Mouse (Mus musculus) adrenal gland, postnatal 14 days (tissue): ENCODE measurements around the gene Dmrta2. TPM values are rescaled to one million over a fixed set of nuclear protein-coding genes. Genes with fewer than 3 reads are reported as not detected.

Source experiments
- DNase-seq: peaks from one replicate; pipeline ENCODE4 v3.0.0; 2021; ENCODE audit warnings: mixed read lengths
- long read RNA-seq, 2 experiments: library from polyadenylated mRNA; stranded (forward); transcript quantifications; one replicate each; pipeline ENCODE4 v2.0.0; 2021
- total RNA-seq: library from RNA; stranded (reverse); gene quantifications from 2 replicates; pipeline ENCODE4 v1.2.3, GENCODE M21; 2021

Gene Dmrta2
- total RNA-seq = 0.11 and 0.38 TPM in 2 replicates
- long read RNA-seq, experiment 1 = 0 reads
- long read RNA-seq, experiment 2 = 0 reads

DNA sequence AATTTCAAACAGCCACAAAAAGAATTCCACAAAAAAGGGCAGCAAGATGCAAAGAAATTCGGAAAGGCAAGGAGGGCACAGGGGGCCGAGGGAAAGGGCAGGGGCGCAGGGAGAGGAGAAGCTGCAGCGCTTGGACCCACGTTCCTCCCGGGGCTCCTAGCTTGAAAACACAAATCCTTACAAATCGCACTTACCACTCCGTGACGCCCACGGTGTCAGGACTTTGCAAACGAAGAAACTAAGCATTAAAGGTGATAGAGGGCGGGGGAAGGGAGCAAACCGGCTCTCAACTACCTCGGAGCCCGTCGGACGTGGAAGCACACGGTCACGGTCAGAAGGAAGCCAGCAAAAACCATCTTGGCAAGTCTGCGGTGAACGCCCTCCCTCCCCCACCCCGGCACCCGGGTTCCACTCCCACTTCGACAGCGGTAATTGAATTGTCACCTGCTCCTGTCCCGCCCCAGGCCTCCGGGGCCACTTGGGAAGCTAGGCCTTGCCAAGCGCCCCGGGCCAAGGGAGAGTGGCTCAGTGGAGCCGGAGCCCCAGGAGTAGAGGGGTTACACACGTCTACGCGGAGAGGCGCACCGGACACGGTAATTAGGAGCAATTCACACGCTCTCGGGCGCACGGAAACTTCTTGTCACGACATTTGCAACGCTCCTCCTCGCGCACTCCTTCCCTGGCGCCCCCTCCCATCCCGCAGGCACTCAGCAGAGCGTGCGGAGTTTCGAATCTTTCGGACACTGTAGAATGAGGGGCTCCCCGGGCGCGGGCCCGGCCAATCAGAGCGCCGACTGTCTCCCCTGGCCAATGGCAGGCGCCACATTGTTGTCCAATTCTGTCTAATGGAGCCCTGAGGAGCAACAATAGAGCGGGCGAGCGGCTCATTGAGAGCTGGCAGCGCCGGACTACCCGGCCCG lies at the start of gene Dmrta2:
Gene Dmrta2 (plus strand): TSS at position 906 of the 920 bp plus-strand sequence.
- DNase-seq = no peak

- no peak for DNase-seq
Observed at GRCm38 (mm10) chr4:109929058-109929457, 48.8 kb upstream of the Dmrta2 start.

- DNase-seq = no peak
Observed at GRCm38 (mm10) chr4:109930445-109930844, 47.4 kb upstream of the Dmrta2 start.

GRCm38 (mm10) chr4:109930935-109931334 lies 46.9 kb upstream of the Dmrta2 start:
- DNase-seq = no peak

DNA sequence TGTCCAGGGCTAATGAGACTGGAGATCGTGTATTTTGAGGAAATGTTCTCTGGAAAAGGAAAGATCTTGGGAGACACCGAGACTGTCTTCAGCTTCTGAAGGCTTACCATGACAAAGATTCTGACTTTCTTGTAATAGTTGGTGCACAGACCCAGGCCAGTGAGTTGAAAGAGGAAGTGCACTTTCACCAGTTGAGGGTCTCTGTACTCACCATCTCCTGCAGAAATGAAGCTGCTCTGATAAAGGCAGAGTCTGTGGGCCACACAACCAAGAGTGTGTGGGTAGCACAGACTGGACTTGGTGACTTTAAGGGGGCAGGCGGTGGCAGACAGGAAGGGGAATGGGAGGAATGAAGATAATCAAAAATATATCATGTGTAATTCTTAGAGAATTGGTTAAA lies 41.3 kb upstream of the Dmrta2 start:
- no peak for DNase-seq

DNA sequence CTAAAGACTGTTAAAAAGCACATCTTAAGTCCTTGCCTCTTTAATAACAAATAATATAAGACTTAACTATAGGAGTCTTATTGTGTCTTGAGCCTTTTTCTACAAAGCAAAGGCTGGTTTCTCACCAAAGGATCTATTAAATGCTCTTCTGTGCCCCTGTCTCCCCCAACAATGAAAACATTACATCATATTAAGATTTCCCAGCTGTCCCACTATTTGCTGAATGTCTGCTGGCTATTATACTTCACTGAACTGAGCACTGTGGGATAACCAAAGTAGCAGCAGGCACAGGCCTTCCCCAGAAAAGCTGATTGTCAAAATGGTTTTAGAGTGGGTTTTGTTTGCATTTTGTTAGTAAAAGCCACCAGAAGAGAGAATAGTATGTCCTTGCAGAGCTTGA lies 38.6 kb upstream of the Dmrta2 start:
- DNase-seq = no peak

DNA sequence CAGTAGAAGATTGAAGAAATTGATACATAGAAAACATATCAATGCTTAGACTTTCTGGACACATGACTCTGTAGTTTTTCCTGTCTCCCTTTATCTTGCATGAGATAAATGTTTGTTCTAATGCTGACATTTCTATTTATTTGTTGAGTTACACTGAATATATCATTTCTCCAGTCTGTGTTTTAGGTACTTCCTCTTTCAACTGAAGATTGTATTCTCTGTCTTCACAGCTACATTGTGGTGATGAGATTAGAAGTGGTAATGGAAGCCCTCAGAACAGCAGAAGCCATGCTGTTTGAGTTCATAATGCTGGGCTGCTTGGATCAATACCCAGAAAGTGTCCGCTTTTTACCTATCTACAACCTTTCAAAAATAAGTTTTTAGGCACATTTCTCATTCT lies 32.3 kb upstream of the Dmrta2 start:
- no peak for DNase-seq

DNA sequence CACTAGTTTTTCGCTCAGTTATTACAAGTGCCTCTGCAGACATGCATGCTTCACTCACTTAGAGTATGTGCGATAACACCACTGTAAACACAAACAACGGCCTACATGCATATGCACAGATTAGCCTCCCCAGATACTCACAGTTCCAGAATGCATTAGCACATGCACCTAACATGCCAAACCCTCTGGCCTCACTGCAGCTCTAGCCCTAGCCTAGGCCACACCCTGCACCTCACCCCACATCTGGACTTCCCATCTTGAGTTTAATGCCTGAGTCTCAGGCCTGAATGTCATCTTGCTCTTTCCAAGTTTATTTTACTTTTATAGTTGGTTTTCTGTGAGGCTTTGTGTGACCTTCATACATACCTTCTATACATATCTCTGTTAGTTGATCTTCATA lies 28.5 kb upstream of the Dmrta2 start:
- DNase-seq = no peak

DNA sequence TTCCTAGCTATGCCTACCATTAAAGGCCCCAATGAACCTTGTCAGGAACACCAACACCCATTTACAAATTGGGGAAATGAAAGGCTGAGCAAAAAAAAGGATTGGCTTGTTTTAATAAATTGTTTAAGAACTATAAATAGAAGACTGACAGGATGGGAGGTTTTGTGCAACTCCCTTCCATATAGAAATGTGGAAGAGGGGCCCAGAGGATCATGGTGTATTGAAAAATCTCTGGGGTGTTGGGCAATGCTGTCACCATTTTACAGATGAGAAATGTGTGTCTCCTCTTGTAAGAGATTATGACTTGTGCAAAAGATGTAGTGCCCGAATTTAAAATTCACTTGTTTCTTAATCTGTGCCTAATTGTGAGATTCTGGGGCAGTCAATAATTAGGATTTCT lies 24.3 kb upstream of the Dmrta2 start:
- DNase-seq = no peak

GRCm38 (mm10) chr4:109960201-109960935 lies 17.5 kb upstream of the Dmrta2 start:
- no peak for DNase-seq

GRCm38 (mm10) chr4:109963570-109964279 lies 14.1 kb upstream of the Dmrta2 start:
- DNase-seq = no peak

DNA sequence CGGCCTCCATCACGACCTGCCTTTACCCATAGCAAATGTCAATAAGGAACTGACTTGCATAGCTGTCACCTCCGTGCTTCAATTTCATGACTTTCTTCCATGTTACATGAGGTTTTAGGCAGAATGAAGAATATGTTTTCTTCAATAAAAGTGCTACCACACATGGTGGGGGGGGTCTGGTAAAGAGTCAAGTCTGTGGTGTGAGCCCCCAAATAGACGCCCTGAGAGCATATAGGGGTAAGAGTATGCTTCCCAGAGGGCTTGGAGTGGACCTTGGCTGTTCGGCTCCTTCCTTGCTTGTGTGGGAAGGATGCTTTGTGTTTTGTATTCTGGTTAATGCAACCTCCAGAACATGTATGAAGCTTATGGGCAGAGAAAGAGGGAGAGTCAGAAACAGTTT lies 8.3 kb upstream of the Dmrta2 start:
- no peak for DNase-seq

GRCm38 (mm10) chr4:109973991-109974654 lies 3.7 kb upstream of the Dmrta2 start:
- no peak for DNase-seq

DNA sequence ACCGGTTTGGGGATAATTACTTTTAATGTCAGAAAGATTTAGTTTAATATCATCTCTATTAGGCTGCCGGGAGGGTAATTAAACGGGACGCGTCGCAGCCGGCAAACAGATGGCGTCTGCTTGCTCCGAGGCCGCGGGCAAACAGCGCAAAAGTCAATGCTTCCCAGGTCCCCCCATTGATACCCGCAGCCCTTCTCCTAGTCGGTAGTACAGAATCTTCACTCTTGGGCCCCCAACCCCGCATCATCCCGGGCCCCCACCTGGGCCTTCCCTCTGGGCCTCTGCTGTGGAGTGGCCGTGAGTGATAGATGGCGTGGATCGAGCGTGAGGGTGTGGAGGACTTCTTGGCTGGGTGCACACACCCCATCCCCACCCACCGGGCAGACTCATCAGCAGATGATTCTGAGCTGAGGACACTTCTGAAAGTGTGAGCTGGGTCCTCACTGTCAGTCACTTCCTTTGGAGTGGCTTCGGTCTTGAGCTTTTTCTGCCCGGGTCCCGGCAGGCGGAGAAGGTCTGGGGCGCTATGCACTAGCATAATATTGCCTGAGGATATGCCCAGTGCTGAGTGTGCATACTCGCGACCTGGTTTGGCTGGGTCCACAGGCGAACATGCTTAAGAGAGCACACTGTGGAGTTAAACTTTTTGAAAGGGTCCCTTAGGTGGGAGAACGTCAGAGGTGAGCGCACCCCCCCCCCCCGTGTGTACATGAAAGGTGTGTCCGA lies 3.0 kb upstream of the Dmrta2 start:
- no peak for DNase-seq

- no peak for DNase-seq
Observed at GRCm38 (mm10) chr4:109975381-109976240, 2.2 kb upstream of the Dmrta2 start.

- no peak for DNase-seq
Observed at GRCm38 (mm10) chr4:109976273-109977147, 1.3 kb upstream of the Dmrta2 start.

DNA sequence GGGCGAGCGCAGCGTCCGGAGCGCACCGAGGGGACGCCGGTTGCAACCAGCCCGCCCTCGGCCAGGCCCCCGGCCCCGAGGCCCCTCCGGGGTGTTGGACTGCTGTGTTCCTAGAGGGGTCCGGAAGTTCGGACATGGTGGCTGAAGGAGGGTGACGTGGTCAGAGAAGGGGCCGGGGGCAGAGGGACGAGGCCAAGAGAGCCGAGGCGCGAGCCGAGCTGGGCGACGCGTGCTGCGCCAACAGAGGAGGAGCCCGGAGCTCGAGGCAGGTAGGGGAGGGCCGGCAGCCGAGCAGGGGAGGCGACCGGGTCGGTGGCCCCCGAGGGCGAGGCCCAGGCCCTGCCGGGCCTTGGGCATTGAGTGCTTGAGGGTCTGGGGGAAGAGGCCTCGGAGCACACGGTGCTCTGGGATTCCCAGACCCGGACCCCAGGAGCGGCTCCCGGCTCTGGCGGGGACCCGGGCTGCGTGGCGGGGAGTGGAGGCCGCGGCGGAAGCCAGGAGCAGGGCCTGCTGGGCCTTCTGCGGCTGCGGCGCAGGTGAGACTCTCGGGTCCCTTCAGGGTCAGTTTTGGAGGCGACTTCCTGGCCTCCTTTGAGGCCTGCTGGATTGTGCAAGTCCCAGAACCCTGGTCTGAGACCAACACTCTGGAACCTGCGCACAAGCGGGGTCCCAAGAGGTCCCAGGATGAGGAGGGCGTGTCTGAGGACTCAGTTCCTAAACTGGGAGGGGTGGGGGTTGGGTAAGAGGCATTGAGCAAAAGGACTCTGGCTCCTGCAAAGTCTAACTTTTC lies 410 bp downstream of the Dmrta2 start:
- DNase-seq = no peak

GRCm38 (mm10) chr4:109978858-109979340 lies 1.0 kb downstream of the Dmrta2 start:
- DNase-seq = no peak
